Mouse (Mus musculus) lung, adult 10 weeks (tissue): ENCODE data around the gene Cntn3. TPM values are rescaled to one million over a fixed set of nuclear protein-coding genes. Genes with fewer than 3 reads are reported as not detected.

Experiments used
- polyA plus RNA-seq: library from polyadenylated mRNA; stranded (reverse); fragments of 350-450 nt; fragmentation: Illumina TruSeq; extraction: RNeasy Lipid Tissue Mini Kit (QIAGEN cat#74804); gene quantifications from one replicate; pipeline ENCODE4 v1.2.3, GENCODE M21; 2014; ENCODE audit warnings: low read depth, low replicate concordance; ENCODE audit not compliant: insufficient read depth

The Cntn3 gene
- polyA plus RNA-seq, result not detected

DNA sequence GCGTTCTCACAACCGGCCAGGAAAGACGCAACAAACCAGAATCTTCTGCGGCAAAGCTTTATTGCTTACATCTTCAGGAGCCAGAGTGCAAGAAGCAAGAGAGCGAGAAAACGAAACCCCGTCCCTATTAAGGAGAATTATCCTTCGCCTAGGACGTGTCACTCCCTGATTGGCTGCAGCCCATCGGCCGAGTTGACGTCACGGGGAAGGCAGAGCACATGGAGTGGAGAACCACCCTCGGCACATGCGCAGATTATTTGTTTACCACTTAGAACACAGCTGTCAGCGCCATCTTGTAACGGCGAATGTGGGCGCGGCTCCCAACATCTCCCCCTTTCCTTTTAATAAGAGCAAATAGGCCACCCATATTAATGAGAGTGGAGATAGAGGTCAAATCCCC is at the start of gene Cntn3:
Cntn3 (minus strand) TSS at position 101 of the 400 bp plus-strand sequence.

